Mouse (Mus musculus) midbrain, postnatal 0 days (tissue): ENCODE measurements around the gene Tubb3. TPM values are rescaled to one million over a fixed set of nuclear protein-coding genes. Genes with fewer than 3 reads are reported as not detected.

ENCODE experiments used
- ATAC-seq: fragments of 200-750 bp; cut with Nextera tagmentation; 2 replicates; pipeline ENCODE4 v1.8.0; 2017; ENCODE audit warnings: moderate number of reproducible peaks, mild to moderate bottlenecking, moderate TSS enrichment, moderate library complexity; ENCODE audit not compliant: low FRiP score
- DNase-seq: peaks from one replicate; pipeline ENCODE4 v3.0.0-alpha.2; 2015; ENCODE audit warnings: low spot score
- H3K27ac ChIP-seq: fragments of 300-500 bp; sonication (generic); 2 replicates; pipeline ENCODE4 v1.5.1; 2014; ENCODE audit warnings: low read depth, mild to moderate bottlenecking, low read length, mixed read lengths
- H3K27me3 ChIP-seq: fragments of 300-500 bp; sonication (generic); 2 replicates; pipeline ENCODE4 v1.6.1; 2014; ENCODE audit warnings: low read length, control low read depth, mixed read lengths; ENCODE audit not compliant: insufficient read depth
- H3K36me3 ChIP-seq: fragments of 300-500 bp; sonication (generic); 2 replicates; pipeline ENCODE4 v1.6.1; 2014; ENCODE audit warnings: low read length, control low read depth, mixed read lengths; ENCODE audit not compliant: insufficient read depth
- H3K4me1 ChIP-seq: fragments of 300-500 bp; sonication (generic); 2 replicates; pipeline ENCODE4 v1.6.1; 2014; ENCODE audit warnings: mild to moderate bottlenecking, control low read depth, antibody characterized with exemption, low read length, mixed read lengths; ENCODE audit not compliant: insufficient read depth
- H3K4me2 ChIP-seq: fragments of 300-500 bp; sonication (generic); 2 replicates; pipeline ENCODE4 v1.6.1; 2014; ENCODE audit warnings: low read depth, mild to moderate bottlenecking, low read length, mixed read lengths; ENCODE audit not compliant: poor library complexity, severe bottlenecking
- H3K4me3 ChIP-seq: fragments of 300-500 bp; sonication (generic); 2 replicates; pipeline ENCODE4 v1.5.1; 2014; ENCODE audit warnings: low read depth, mild to moderate bottlenecking, low read length, moderate library complexity
- H3K9ac ChIP-seq: fragments of 300-500 bp; sonication (generic); replicated peaks from 2 replicates; pipeline ENCODE4 v1.6.1; 2014; ENCODE audit warnings: mild to moderate bottlenecking, low read length, moderate library complexity, mixed read lengths; ENCODE audit not compliant: poor library complexity, severe bottlenecking
- H3K9me3 ChIP-seq: fragments of 300-500 bp; sonication (generic); 2 replicates; pipeline ENCODE4 v1.6.1; 2016; ENCODE audit warnings: low read length, control low read depth
- CTCF ChIP-seq: IDR thresholded peaks from 2 replicates; pipeline ENCODE4 v1.5.1; 2016; ENCODE audit warnings: antibody characterized with exemption, mild to moderate bottlenecking
- WGBS: fragments of 180-500 bp; shearing (Covaris S2); extraction: QIAGEN DNeasy Blood & Tissue Kit; methylation state at CpG from one replicate; pipeline ENCODE4 v1.1.7; 2014; 5-methylcytosine and 5-hydroxymethylcytosine counted together
- polyA plus RNA-seq: library from polyadenylated mRNA; unstranded; fragments of >200 nt; fragmentation: Nextera tagmentation; extraction: Ambion mirVana; gene quantifications from 2 replicates; pipeline ENCODE4 v1.2.1, GENCODE M21; 2015
- total RNA-seq: library from RNA; depleted of rRNA; stranded (reverse); fragments of >200 nt; gene quantifications from 2 replicates; pipeline ENCODE4 v1.2.3, GENCODE M21; 2014; rRNA removed

Gene Tubb3
- total and polyA plus RNA-seq, 2 experiments from 2014 or later: 1,921 to 3,963 TPM

DNA sequence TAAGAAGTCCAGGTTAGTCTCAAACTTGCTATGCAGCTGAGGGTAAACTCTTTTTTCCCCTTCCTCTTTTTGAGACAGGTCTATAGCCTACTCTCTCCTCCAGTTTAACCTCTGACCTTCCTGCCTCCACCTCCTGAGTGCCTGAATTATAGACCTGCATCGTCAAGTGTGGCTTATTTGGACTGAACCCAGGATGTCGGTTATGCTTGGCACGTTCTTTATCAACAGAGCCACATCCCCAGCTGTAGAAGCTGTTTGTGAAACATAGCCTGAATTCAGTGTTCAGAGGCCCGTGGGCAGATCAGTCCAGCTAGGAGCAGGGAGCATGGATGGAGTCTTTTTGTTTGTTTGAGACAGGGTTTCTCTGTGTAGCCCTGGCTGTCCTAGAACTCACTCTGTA, 40.9 kb downstream of the Tubb3 start:
- ATAC-seq: no peak
- WGBS: 85% methylated on average over 4 of the region's 4 CpGs
- Histone ChIP-seq H3K4me2 (no peak overlapping the region), H3K9ac (no peak overlapping the region), H3K27ac (no peak overlapping the region), H3K4me3 (no peak overlapping the region), H3K27me3 (no peaks in the 10 kb centered on the region), H3K4me1 (no peaks in the 10 kb centered on the region), H3K36me3 (peaks cover 51% of the 10 kb centered on the region), H3K9me3 (no peaks in the 10 kb centered on the region)
- TF ChIP-seq CTCF: no peak
- DNase-seq: no peak

DNA sequence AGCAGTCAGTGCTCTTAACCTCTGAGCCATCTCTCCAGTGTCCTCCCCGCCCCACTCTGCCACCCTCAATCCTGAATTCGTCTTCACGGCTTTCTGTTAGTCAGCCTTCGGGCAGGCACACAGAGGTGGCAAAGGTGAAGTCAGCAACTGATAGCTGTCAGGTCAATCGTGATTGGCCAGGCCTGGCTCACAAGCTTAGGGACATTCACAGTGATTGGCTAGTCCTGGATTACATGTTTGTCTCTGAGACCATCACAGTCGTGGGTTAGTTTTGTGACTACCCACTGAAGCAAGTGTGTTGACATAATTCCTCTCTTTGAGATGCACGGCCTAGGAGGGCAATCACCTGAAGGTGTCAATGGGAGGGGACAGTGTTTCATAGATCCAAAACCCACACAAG, 42.1 kb downstream of the Tubb3 start:
- H3K9ac ChIP-seq: no peak overlapping the region
- no peaks in the 10 kb centered on the region for H3K9me3 ChIP-seq
- no peak for ATAC-seq
- TF ChIP-seq CTCF: no peak
- no peak for DNase-seq
- H3K4me3 ChIP-seq: no peak overlapping the region
- 82% methylated on average over 7 of the region's 7 CpGs for WGBS
- H3K36me3 ChIP-seq: peaks cover 60% of the 10 kb centered on the region
- no peaks in the 10 kb centered on the region for H3K4me1 ChIP-seq
- H3K27me3 ChIP-seq: no peaks in the 10 kb centered on the region
- no peak overlapping the region for H3K27ac ChIP-seq
- H3K4me2 ChIP-seq: no peak overlapping the region

DNA sequence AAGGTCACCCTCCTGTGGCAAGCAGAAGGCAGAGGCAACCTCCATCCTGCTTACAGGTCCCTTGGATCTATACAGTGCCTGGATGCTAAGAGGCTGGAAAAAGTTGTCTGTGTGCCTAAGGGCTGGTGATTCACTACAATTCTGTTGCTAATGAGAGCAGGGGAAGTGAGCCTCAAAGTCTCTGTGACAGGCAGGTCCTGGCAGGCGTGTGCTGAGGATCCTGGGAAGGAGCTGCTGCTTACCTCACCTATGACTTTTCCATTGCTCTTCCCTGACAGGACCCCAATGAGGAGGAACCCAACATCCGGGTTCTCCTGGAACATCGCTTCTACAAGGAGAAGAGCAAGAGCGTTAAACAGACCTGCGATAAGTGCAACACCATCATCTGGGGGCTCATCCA, 42.7 kb downstream of the Tubb3 start:
- H3K4me3 ChIP-seq: no peak overlapping the region
- TF ChIP-seq CTCF: no peak
- WGBS: 83% methylated on average over 5 of the region's 5 CpGs

DNA sequence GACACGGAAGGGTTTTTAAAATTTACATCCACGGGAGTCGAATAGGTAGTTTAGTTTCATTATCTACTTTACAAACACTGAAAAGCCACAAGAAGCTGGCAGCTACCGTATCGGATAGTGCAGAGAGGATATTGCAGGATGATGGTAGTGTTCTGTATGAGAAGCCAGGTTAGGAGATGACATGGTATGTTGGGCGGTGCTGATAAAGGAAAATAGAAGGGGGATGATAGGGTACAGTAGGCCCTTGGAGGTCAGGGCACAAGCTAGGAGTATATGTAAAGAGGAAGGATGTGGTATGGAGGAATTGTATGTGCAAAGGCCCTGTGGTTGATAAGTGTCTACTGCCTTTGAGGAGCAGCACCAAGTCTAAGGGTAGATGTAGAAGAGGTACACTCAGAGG, 43.3 kb downstream of the Tubb3 start:
- no peak overlapping the region for H3K9ac ChIP-seq
- no peaks in the 10 kb centered on the region for H3K9me3 ChIP-seq
- ATAC-seq (no peak), DNase-seq (no peak)
- no peak overlapping the region for H3K4me2 ChIP-seq
- H3K36me3 ChIP-seq: peaks cover 65% of the 10 kb centered on the region
- no peaks in the 10 kb centered on the region for H3K4me1 ChIP-seq
- H3K27me3 ChIP-seq: no peaks in the 10 kb centered on the region
- TF ChIP-seq CTCF: no peak
- H3K27ac ChIP-seq: no peak overlapping the region
- no peak overlapping the region for H3K4me3 ChIP-seq
- 96% methylated on average over 6 of the region's 6 CpGs for WGBS

More for the DNA sequence above, 42.7 kb downstream of the Tubb3 start:
- no peaks in the 10 kb centered on the region for H3K27me3 ChIP-seq
- DNase-seq (no peak), ATAC-seq (no peak)
- H3K4me2 ChIP-seq: no peak overlapping the region
- no peaks in the 10 kb centered on the region for H3K9me3 ChIP-seq
- no peak overlapping the region for H3K27ac ChIP-seq
- H3K36me3 ChIP-seq: peaks cover 63% of the 10 kb centered on the region
- H3K4me1 ChIP-seq: no peaks in the 10 kb centered on the region
- H3K9ac ChIP-seq: no peak overlapping the region

DNA sequence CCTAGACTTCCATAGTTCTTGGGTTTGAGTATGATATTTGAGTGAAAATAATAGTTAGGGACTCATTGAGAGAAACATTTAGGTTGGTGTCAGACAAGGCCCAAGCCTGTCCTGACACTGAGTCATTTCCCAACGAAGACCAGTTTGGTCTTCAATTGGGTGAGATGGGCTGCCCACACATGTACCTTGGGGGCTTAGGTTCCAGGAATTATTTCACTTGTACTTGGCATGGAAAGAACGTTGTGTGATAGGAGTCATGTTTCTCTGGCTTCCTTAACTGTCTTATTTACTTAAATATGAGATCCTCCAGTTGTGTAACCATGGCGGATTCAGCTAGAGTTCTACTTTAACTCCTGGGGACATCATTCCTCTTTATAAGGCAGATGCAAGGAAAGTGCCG, 52.4 kb downstream of the Tubb3 start:
- no peak overlapping the region for H3K4me2 ChIP-seq
- no peak for ATAC-seq
- TF ChIP-seq CTCF: no peak
- no peak overlapping the region for H3K27ac ChIP-seq
- H3K27me3 ChIP-seq: no peaks in the 10 kb centered on the region
- H3K36me3 ChIP-seq: peaks cover 46% of the 10 kb centered on the region
- no peak overlapping the region for H3K9ac ChIP-seq
- no peak overlapping the region for H3K4me3 ChIP-seq
- DNase-seq: no peak
- H3K4me1 ChIP-seq: no peaks in the 10 kb centered on the region
- no peaks in the 10 kb centered on the region for H3K9me3 ChIP-seq
- 91% methylated on average over 4 of the region's 4 CpGs for WGBS

DNA sequence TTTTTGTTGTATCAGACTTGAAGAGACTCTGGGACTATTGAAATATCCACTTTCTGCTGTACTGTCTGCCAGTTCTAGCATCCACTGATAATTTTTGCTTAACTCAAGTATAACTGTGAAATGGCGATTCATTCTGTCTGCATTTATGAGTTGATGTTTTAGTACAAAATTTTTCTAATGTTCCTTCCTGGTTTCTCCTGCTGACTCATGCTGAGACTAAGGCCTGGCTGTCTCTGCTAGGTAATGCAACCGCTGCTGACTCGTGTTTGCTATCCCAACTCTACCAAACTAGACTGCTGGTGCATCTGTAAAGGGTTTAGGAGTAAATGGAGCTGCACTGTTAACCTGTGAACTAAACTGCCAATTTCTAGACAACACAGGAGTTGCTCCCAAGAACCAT, 56.3 kb downstream of the Tubb3 start:
- Histone ChIP-seq H3K4me2 (no peak overlapping the region), H3K27me3 (no peaks in the 10 kb centered on the region), H3K4me3 (no peak overlapping the region), H3K9me3 (no peaks in the 10 kb centered on the region), H3K4me1 (no peaks in the 10 kb centered on the region), H3K36me3 (peaks cover 16% of the 10 kb centered on the region; the same call in 1 of the 2 replicates), H3K9ac (no peak overlapping the region), H3K27ac (no peak overlapping the region)
- DNase-seq (no peak), ATAC-seq (no peak)
- no peak for TF ChIP-seq CTCF
- WGBS: 78% methylated on average over 3 of the region's 3 CpGs

Other genes with a start within 250 kb of the Tubb3 start
- 0.38 and 0.60 TPM in 2 replicates for gene Dpep1, start 225.2 kb upstream of the Tubb3 start, total RNA-seq
- gene Dpep1, start 225.2 kb upstream of the Tubb3 start, polyA plus RNA-seq: 0.11 and 0.33 TPM in 2 replicates
- 206 and 212 TPM in 2 replicates for gene Chmp1a, start 198.7 kb upstream of the Tubb3 start, total RNA-seq
- 221 and 236 TPM in 2 replicates for gene Chmp1a, start 198.7 kb upstream of the Tubb3 start, polyA plus RNA-seq
- 4.9 and 7.3 TPM in 2 replicates for gene Spata33, start 198.6 kb upstream of the Tubb3 start, total RNA-seq
- 9.2 and 9.3 TPM in 2 replicates for gene Spata33, start 198.6 kb upstream of the Tubb3 start, polyA plus RNA-seq
- gene Cdk10, start 186.6 kb upstream of the Tubb3 start, total RNA-seq: 70.3 and 86.5 TPM in 2 replicates
- gene Cdk10, start 186.6 kb upstream of the Tubb3 start, polyA plus RNA-seq: 57.8 and 67.0 TPM in 2 replicates
- gene Spata2l, start 175.2 kb upstream of the Tubb3 start, total RNA-seq: 13.6 and 19.6 TPM in 2 replicates
- 14.3 and 16.8 TPM in 2 replicates for gene Spata2l, start 175.2 kb upstream of the Tubb3 start, polyA plus RNA-seq
- 37.9 and 42.1 TPM in 2 replicates for gene Zfp276, start 157.2 kb upstream of the Tubb3 start, total RNA-seq
- gene Zfp276, start 157.2 kb upstream of the Tubb3 start, polyA plus RNA-seq: 15.4 and 17.8 TPM in 2 replicates
- gene Vps9d1, start 157.1 kb upstream of the Tubb3 start, total RNA-seq: 77.4 and 88.9 TPM in 2 replicates
- gene Vps9d1, start 157.1 kb upstream of the Tubb3 start, polyA plus RNA-seq: 66.1 and 70.7 TPM in 2 replicates
- 4.2 and 17.6 TPM in 2 replicates for gene Fanca, start 92.8 kb upstream of the Tubb3 start, total RNA-seq
- 3.0 and 3.3 TPM in 2 replicates for gene Fanca, start 92.8 kb upstream of the Tubb3 start, polyA plus RNA-seq
- gene Spire2, start 78.7 kb upstream of the Tubb3 start, total RNA-seq: 35.7 and 44.1 TPM in 2 replicates
- 28.0 and 28.2 TPM in 2 replicates for gene Spire2, start 78.7 kb upstream of the Tubb3 start, polyA plus RNA-seq
- gene Tcf25, start 37.7 kb upstream of the Tubb3 start, total RNA-seq: 538 and 541 TPM in 2 replicates
- 413 and 416 TPM in 2 replicates for gene Tcf25, start 37.7 kb upstream of the Tubb3 start, polyA plus RNA-seq
- gene Mc1r, start 4.3 kb upstream of the Tubb3 start, total RNA-seq: 0.22 TPM in 1 of 2 replicates, not detected in the other
- gene Mc1r, start 4.3 kb upstream of the Tubb3 start, polyA plus RNA-seq: 0.09 TPM in 1 of 2 replicates, not detected in the other
- 47.6 and 49.4 TPM in 2 replicates for gene Def8, start 12.1 kb downstream of the Tubb3 start, total RNA-seq
- gene Def8, start 12.1 kb downstream of the Tubb3 start, polyA plus RNA-seq: 36.4 and 39.4 TPM in 2 replicates
- 15.0 and 22.1 TPM in 2 replicates for gene Afg3l1, start 66.5 kb downstream of the Tubb3 start, total RNA-seq
- 40.8 and 43.5 TPM in 2 replicates for gene Afg3l1, start 66.5 kb downstream of the Tubb3 start, polyA plus RNA-seq
- 96.0 and 101 TPM in 2 replicates for gene Dbndd1, start 104.0 kb downstream of the Tubb3 start, total RNA-seq
- gene Dbndd1, start 104.0 kb downstream of the Tubb3 start, polyA plus RNA-seq: 69.6 and 74.9 TPM in 2 replicates
- 21.4 and 28.8 TPM in 2 replicates for gene Gas8, start 107.4 kb downstream of the Tubb3 start, total RNA-seq
- gene Gas8, start 107.4 kb downstream of the Tubb3 start, polyA plus RNA-seq: 42.8 and 43.9 TPM in 2 replicates
- 24.9 and 28.2 TPM in 2 replicates for gene Rhou, start 242.5 kb downstream of the Tubb3 start, total RNA-seq
- gene Rhou, start 242.5 kb downstream of the Tubb3 start, polyA plus RNA-seq: 7.0 and 7.1 TPM in 2 replicates